Mouse (Mus musculus) spleen, postnatal 4 days (tissue): ENCODE results near the gene Slco1a5.
"Not testable (repeated sequence)": the region's sequence is repeated elsewhere in the genome, so short reads cannot be mapped to it uniquely, and the experiment has no call there.

Experiments
- DNase-seq, 2 experiments: peaks; one replicate each; pipeline ENCODE4 v3.0.0; 2022; ENCODE audit warnings: low spot score in 2 of 2

Slco1a5 gene

GRCm38 (mm10) chr6:142289413-142290118 is 33.2 kb downstream of the Slco1a5 start:
- DNase-seq, result no peak

DNA sequence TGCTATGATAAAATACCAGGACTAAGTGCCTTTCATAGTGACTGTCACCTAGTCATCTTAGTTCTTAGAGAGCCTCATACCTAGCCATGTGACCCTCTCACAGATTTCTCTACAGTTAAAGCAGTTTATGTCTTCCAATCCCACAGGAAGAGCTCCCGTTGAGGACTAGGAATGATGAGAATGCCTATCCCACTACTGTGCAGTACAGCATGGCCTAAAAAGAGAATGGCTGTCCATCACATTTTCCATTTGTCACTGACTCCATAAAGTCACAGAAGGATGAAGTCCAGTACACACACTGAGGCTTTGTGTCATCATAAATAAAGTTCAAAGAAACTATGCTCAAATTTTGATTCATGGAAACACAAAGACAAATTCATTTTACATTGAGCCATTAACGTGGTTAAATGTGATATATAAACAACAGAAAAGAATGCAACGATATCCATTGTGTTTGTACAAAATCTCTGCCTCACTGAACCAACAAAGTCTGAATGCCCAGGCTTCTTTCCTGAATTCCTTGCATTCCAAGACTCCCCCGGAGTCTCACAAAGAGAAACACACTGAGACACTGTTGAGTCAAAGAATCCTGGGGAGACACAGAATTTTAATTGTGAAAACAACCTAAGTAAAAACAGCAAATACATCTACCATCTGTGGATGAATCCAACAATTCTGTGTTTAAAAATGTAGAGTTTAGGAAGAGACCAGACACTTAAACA is 46.9 kb downstream of the Slco1a5 start:
- no peak for DNase-seq

- DNase-seq, result not testable (repeated sequence)
Measured at GRCm38 (mm10) chr6:142250738-142251307, 72.0 kb downstream of the Slco1a5 start.

DNA sequence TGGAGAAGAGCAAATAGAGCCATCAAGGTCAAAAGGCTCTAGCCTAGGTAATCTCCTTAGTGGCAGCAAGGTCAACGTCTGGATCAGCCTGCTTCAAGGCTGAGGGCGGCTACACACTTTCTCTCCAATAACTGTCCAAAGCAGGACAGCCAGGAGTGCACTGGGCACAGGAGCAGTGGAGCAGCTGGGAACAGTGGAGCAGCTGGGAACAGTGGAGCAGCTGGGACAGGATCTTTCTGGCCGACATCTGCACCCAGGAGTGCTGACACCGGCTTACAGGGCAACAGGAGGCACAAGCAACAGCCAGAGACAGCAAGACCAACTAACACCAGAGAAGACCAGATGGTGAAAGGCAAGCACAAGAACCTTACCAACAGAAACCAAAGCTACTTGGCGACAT is 77.7 kb downstream of the Slco1a5 start:
- no peak for DNase-seq

DNA sequence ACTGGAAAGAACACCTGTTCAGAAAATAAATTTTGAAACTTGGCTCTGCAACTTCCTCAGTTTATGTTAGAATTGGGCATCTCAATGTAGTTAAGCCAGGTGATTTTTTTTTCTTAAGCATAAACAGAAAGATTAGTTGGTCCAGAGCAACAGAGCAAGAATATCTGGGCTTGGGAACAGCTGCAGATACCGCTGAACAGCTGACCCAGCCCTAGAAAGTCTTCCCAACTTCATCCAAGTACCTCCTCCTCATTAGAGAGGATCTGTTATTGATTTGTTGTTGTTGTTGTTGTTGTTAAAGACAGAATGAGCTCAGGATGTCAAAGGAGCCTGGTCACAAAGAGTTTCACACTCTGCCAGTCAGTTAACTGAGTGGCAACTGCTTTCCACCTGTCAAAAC is 83.3 kb downstream of the Slco1a5 start:
- DNase-seq, result no peak

- DNase-seq, result no peak
Measured at GRCm38 (mm10) chr6:142220138-142220537, 102.6 kb downstream of the Slco1a5 start.

DNA sequence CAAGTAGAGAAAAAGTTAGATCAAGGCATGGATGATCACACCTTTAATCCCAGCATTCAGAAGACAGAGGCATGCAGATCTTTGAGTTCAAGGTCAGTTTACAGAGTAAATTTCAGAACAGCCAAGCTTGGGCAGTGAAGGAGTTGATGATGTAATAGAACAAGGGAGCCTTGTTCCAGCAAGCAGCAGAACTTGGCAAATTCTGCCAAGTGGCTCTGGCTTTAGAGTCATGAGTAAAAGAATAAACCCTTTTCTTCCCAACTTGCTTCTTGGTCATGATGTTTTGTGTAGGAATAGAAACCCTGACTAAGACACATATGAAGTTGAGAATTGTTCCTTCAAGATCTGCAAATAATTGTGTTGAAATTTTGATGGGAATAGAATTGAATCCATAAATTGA is 111.0 kb downstream of the Slco1a5 start:
- DNase-seq, result no peak

GRCm38 (mm10) chr6:142209749-142210148 is 113.0 kb downstream of the Slco1a5 start:
- no peak for DNase-seq

GRCm38 (mm10) chr6:142208421-142208820 is 114.4 kb downstream of the Slco1a5 start, which contains the start of gene Slco1a6:
TSS of gene Slco1a6 (minus strand) at chr6:142208521.
- no peak for DNase-seq

DNA sequence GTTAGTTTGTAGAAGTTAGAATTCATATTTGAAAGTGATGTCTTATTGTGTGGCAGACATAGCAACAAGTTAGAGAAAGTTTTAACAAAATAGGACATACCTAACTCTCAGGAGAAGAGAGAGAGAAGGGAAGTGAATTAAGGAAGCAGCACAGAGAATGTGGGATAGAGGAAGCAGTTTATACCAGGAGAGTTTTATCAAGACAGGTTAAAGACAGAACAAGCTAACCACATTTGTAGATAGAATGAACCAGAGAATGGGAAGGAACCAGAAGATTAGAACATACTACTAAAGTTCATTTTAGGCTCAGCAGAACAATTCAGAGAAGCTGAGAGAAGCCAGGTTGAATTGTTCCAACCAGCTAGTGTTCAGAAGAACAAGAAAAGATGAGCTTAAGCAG is 122.3 kb downstream of the Slco1a5 start:
- DNase-seq, result no peak

DNA sequence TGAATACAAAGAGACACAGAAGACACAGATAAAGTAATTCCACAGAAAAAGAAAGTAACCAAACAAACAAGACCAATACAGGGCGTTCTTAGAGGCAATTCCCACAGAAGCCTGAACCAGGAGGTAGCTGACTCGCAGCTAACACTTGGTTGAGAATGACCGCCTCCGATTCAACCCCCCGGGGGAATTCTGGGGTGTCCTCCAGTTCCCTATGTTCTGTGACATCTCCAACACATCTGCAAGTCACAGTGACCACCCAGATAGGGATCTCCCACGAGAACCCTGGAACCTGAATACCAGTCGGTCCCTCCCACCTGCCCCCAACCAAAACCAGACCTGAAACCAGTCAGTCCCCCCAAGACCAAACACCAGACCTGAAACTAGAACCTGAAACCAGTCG is 128.5 kb downstream of the Slco1a5 start:
- no peak for DNase-seq

- DNase-seq, result no peak
Measured at GRCm38 (mm10) chr6:142191962-142192361, 130.8 kb downstream of the Slco1a5 start.

DNA sequence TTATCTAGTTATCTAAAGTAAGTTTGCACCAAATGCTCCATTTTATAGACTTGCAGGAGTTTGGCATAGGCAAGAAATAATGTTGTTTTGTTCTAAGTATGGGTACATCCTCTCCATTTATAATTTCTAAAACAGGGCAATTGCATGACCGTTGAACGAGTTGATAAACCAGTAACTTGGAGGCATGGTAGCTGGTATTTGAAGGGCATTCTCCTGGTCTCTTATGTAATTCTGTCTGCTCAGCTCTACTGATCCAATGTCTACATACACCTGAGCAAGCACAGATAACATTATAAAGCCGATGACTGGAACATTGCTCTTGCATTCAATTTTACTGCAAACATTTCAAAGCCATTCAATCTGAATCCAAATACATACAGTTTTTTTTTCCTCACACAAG is 135.4 kb downstream of the Slco1a5 start:
- no peak for DNase-seq

- no peak for DNase-seq
Measured at GRCm38 (mm10) chr6:142185868-142186415, 136.8 kb downstream of the Slco1a5 start.
